Mouse (Mus musculus) erythroid progenitor cell, adult 5-6 weeks (primary cell): ENCODE data around the gene Krt2. TPM values are rescaled to one million over a fixed set of nuclear protein-coding genes. Genes with fewer than 3 reads are reported as not detected.
A peak's percentile ranks its signal among the peaks of the same experiment; 100 is the strongest.

Experiments used
- ATAC-seq: replicated peaks from 2 replicates; pipeline ENCODE4 v1.8.0; 2016; ENCODE audit warnings: moderate number of reproducible peaks, mild to moderate bottlenecking, moderate TSS enrichment, inconsistent platforms; ENCODE audit not compliant: poor library complexity, low FRiP score, severe bottlenecking
- total RNA-seq, 2 experiments: library from RNA; stranded (forward) in 1 of 2; stranded (reverse) in 1 of 2; fragments of 150-400 nt in 1 of 2; fragments of 186-747, 209-891 nt in 1 of 2; gene quantifications; 2 replicates each; pipeline versions ENCODE4 v1.2.3 to v1.2.4; 2015 to 2017; ENCODE audit warnings: low replicate concordance in 2 of 2

The Krt2 gene
- total RNA-seq, 2 experiments from 2014 or later = not detected

DNA sequence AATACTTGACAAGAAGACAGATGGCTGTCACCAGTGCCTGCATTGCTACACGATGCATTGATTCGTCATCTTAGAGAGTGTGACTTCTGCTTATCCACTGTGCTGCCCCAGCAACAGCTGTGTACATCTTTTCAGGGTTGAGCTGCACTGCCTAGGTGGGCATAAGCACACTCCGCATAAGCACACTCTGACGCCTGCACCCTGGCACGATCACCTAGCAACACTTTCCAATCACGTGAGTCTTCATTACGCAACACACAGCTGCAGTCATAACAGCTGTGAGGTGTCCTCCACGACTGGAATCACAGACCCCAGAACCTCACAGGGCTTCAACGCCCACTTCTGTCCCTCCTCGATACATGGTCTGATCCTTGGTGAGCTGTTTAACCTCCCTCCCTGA, 44.5 kb downstream of the Krt2 start:
- ATAC-seq = no peak

DNA sequence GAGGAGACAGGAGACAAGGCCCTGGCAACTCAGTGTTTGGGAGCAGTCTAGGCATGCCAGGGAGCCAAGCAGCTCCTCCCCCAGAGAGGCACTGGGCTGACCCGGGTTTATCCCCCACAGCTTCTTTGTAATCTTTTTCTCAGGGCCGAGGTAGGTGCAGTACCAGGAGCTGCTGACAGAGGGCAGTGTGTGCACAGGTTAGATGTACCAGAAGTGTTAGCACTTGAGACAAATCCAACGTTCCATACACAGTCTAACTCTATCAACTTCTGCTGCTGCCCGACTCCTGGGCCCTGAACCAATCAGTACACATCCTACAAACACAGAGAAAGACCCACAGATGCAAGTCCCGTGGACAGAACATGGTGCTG, 45.3 kb downstream of the Krt2 start:
- ATAC-seq = peak; percentile 33; the same call in 1 of the 2 replicates

DNA sequence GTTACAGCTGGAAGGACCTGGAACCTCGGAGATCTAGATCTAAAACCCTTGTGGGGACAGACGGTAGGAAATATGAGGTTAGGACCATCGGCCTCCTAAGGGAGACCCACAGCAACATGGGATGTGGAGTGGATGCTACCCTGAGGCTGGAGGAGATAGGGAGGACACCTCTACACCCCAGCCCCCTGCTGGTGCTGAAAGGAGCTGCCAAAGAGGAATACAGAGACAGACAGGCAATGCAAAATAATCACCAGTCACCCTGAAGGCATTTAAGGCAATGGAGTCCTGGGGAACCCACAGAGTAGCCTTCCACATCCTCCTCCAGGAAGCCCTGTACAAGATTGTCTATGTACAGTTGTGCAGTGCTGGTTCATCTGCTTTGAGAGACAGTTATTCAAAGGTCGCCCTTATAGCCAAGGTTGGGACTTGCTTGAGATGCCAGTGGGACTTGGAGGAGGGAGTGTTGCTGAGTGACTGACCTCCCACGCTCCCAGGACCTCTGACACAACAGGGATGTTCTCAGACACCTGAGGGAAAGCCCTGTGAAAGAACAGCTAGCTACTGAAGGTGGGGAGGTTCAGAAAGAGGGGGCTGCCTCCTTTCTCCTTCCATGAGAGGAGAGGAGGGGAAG, 45.8 kb downstream of the Krt2 start:
- no peak for ATAC-seq

- no peak for ATAC-seq
Observed at GRCm38 (mm10) chr15:101770226-101770625, 47.7 kb downstream of the Krt2 start.

Other genes starting within 250 kb of the Krt2 start
- not detected in 2 replicates for gene Krt75, start 244.3 kb downstream of the Krt2 start, total RNA-seq (2015; ENCODE audit: low replicate concordance)
- gene Krt75, start 244.3 kb downstream of the Krt2 start, total RNA-seq (2017; ENCODE audit: low replicate concordance) = not detected in 2 replicates
- not detected in 2 replicates for gene Gm5414, start 190.0 kb downstream of the Krt2 start, total RNA-seq (2015; ENCODE audit: low replicate concordance)
- gene Gm5414, start 190.0 kb downstream of the Krt2 start, total RNA-seq (2017; ENCODE audit: low replicate concordance) = not detected in 2 replicates
- gene Gm5478, start 170.8 kb downstream of the Krt2 start, total RNA-seq (2015; ENCODE audit: low replicate concordance) = not detected in 2 replicates
- gene Gm5478, start 170.8 kb downstream of the Krt2 start, total RNA-seq (2017; ENCODE audit: low replicate concordance) = not detected in 2 replicates
- not detected in 2 replicates for gene Krt6b, start 137.9 kb downstream of the Krt2 start, total RNA-seq (2015; ENCODE audit: low replicate concordance)
- gene Krt6b, start 137.9 kb downstream of the Krt2 start, total RNA-seq (2017; ENCODE audit: low replicate concordance) = not detected in 2 replicates
- gene Krt6a, start 123.9 kb downstream of the Krt2 start, total RNA-seq (2015; ENCODE audit: low replicate concordance) = not detected in 2 replicates
- not detected in 2 replicates for gene Krt6a, start 123.9 kb downstream of the Krt2 start, total RNA-seq (2017; ENCODE audit: low replicate concordance)
- gene Krt5, start 105.3 kb downstream of the Krt2 start, total RNA-seq (2015; ENCODE audit: low replicate concordance) = not detected in 2 replicates
- not detected in 2 replicates for gene Krt5, start 105.3 kb downstream of the Krt2 start, total RNA-seq (2017; ENCODE audit: low replicate concordance)
- gene Krt71, start 75.1 kb downstream of the Krt2 start, total RNA-seq (2015; ENCODE audit: low replicate concordance) = not detected in 2 replicates
- gene Krt71, start 75.1 kb downstream of the Krt2 start, total RNA-seq (2017; ENCODE audit: low replicate concordance) = not detected in 2 replicates
- gene Krt72, start 31.7 kb downstream of the Krt2 start, total RNA-seq (2015; ENCODE audit: low replicate concordance) = not detected in 2 replicates
- not detected in 2 replicates for gene Krt72, start 31.7 kb downstream of the Krt2 start, total RNA-seq (2017; ENCODE audit: low replicate concordance)
- gene Krt73, start 15.8 kb downstream of the Krt2 start, total RNA-seq (2015; ENCODE audit: low replicate concordance) = not detected in 2 replicates
- gene Krt73, start 15.8 kb downstream of the Krt2 start, total RNA-seq (2017; ENCODE audit: low replicate concordance) = not detected in 2 replicates
- gene Krt1, start 32.6 kb upstream of the Krt2 start, total RNA-seq (2015; ENCODE audit: low replicate concordance) = not detected in 2 replicates
- gene Krt1, start 32.6 kb upstream of the Krt2 start, total RNA-seq (2017; ENCODE audit: low replicate concordance) = not detected in 2 replicates
- not detected in 2 replicates for gene Krt77, start 51.5 kb upstream of the Krt2 start, total RNA-seq (2015; ENCODE audit: low replicate concordance)
- gene Krt77, start 51.5 kb upstream of the Krt2 start, total RNA-seq (2017; ENCODE audit: low replicate concordance) = not detected in 2 replicates
- gene Krt76, start 74.8 kb upstream of the Krt2 start, total RNA-seq (2015; ENCODE audit: low replicate concordance) = not detected in 2 replicates
- not detected in 2 replicates for gene Krt76, start 74.8 kb upstream of the Krt2 start, total RNA-seq (2017; ENCODE audit: low replicate concordance)
- gene Krt4, start 106.6 kb upstream of the Krt2 start, total RNA-seq (2015; ENCODE audit: low replicate concordance) = not detected in 2 replicates
- not detected in 2 replicates for gene Krt4, start 106.6 kb upstream of the Krt2 start, total RNA-seq (2017; ENCODE audit: low replicate concordance)
- gene Krt79, start 122.2 kb upstream of the Krt2 start, total RNA-seq (2015; ENCODE audit: low replicate concordance) = not detected in 2 replicates
- not detected in 2 replicates for gene Krt79, start 122.2 kb upstream of the Krt2 start, total RNA-seq (2017; ENCODE audit: low replicate concordance)
- gene Krt78, start 136.1 kb upstream of the Krt2 start, total RNA-seq (2015; ENCODE audit: low replicate concordance) = not detected in 2 replicates
- not detected in 2 replicates for gene Krt78, start 136.1 kb upstream of the Krt2 start, total RNA-seq (2017; ENCODE audit: low replicate concordance)
- not detected in 2 replicates for gene Krt8, start 186.3 kb upstream of the Krt2 start, total RNA-seq (2015; ENCODE audit: low replicate concordance)
- gene Krt8, start 186.3 kb upstream of the Krt2 start, total RNA-seq (2017; ENCODE audit: low replicate concordance) = not detected in 2 replicates
- 1.7 TPM in 1 of 2 replicates, not detected in the other for gene Krt18, start 210.0 kb upstream of the Krt2 start, total RNA-seq (2015; ENCODE audit: low replicate concordance)
- 0.26 TPM in 1 of 2 replicates, not detected in the other for gene Krt18, start 210.0 kb upstream of the Krt2 start, total RNA-seq (2017; ENCODE audit: low replicate concordance)